Mouse (Mus musculus) kidney, postnatal 14 days (tissue): ENCODE results near the gene Scamp2.

Experiments used
- DNase-seq: peaks from one replicate; pipeline ENCODE4 v3.0.0; 2022; ENCODE audit warnings: mixed read lengths

Scamp2 gene

GRCm38 (mm10) chr9:57597929-57598382, 37.2 kb downstream of the Scamp2 start:
- peak; percentile 50 for DNase-seq

GRCm38 (mm10) chr9:57598851-57599563, 38.3 kb downstream of the Scamp2 start:
- peak; percentile 56 for DNase-seq

DNA sequence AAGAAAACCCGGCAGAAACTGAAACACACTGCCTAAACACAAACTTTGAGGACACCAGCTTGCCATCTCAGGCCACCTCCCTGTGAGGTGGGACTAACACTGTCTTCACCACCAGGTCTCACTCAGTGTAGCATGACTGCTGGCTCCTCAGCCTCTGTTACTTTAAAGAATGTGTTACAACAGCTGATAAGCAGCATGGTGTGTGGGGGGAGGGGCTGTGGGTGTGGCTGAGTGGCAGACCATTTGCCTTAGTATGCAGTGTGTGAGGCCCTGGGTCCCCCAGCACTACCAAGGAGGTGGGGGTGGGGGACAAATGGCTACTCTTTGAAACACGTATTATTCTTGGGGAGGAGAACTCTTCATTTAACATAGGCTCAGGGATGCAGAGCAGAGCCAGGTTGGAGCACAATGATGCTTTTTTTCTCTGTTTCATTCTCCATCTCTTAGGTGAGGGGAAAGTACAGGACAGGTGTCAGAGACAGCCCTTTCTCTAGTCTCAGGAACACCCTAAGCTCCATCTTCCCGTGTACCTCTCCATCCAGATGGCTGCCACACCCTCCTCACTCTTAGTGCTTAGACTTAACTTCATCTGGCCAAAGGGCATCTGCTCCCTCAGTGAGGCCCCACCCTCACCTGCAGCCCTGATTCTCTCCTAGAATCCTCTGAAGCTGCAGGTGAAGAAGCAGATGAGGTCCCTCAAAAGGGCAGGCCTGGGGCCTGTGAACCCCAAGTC, 40.0 kb downstream of the Scamp2 start:
- peak; percentile 31 for DNase-seq

GRCm38 (mm10) chr9:57601353-57601706, 40.6 kb downstream of the Scamp2 start:
- peak; percentile 50 for DNase-seq

GRCm38 (mm10) chr9:57602098-57602497, 41.4 kb downstream of the Scamp2 start:
- DNase-seq: no peak

DNA sequence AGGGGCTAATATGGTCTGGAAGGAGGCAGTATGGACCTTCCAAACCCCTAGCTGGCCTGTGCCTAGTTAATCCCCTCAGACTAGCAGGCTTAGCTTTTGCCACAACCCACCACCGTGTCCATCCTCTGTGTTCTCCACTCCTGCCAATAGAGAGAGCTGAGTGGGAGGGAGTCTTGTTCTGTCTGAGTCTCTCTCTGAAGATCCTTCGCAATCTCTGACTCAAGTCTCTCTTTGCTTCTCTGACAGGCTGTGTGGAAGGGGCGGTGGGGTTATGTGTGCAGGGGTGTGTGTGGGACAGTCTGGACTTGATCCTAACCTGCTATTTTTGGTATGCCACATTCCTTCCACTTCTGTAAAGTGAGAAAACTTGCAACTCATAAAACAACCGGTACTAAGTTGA, 44.1 kb downstream of the Scamp2 start:
- DNase-seq: no peak

DNA sequence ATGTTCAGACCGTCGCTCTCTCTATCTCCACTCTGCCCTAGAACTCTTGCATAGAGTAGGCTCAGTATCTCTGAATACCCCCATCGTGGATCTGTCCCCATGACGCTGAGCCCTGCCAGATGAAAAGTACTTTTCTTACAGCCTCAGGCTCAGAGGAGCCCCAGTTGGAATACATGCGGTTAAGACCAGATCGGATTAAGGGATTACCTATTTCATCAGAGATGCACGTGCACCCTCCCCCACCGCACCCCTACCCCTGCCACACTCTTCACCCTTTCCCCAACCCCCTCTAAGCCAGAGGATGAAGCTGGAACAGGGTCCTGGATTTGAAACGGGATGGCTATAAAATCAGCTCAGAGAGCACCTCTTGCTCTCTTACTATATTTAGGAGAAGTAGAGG, 44.8 kb downstream of the Scamp2 start:
- DNase-seq: no peak

- DNase-seq: peak; percentile 65
These were observed 45.6 kb downstream of the Scamp2 start, which contains the start of gene Cplx3 for GRCm38 (mm10) chr9:57606139-57606851. Gene Cplx3 (minus strand): TSS chr9:57606281.

DNA sequence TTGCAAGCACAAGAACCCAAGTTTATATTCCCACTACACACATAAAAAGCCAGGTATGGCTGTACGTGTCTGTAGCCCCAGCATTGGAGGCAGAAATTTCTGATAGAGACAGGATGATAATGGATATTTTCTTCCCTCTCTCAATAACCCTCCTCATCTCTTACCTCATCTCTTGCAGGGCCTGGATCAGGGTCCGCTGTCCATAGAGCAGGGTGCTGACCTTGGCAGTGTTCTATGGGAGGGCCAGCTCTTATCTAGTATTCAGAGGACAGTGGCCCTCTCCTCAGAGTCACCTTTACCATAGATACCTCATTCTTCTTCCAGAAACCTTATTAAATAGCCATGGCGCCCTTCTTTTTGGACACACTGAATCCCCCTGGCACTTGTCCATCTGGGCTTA, 49.1 kb downstream of the Scamp2 start:
- DNase-seq: no peak

- no peak for DNase-seq
These were observed 49.6 kb downstream of the Scamp2 start for GRCm38 (mm10) chr9:57610359-57610826.

GRCm38 (mm10) chr9:57612587-57612986, 51.8 kb downstream of the Scamp2 start:
- DNase-seq: no peak

GRCm38 (mm10) chr9:57613975-57614374, 53.2 kb downstream of the Scamp2 start:
- DNase-seq: no peak

DNA sequence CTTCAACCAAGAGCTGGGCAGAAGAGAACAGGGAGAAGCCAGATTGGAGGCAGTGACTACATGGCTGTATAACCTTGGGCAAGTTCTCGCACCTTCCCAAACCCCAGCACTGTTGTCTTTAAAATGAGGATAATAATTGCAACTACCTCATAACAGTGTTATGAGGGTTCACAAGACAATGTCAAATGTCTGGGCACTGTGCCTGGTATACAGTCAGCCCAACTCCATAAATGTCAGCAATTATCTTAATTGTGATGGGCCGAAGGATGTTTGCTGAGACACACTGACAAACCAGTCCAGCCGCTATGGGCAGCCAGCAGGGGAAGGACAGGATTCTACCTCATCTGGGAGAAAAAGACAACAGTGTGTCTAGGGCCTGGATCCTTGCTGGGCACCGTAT, 54.0 kb downstream of the Scamp2 start:
- DNase-seq: no peak

DNA sequence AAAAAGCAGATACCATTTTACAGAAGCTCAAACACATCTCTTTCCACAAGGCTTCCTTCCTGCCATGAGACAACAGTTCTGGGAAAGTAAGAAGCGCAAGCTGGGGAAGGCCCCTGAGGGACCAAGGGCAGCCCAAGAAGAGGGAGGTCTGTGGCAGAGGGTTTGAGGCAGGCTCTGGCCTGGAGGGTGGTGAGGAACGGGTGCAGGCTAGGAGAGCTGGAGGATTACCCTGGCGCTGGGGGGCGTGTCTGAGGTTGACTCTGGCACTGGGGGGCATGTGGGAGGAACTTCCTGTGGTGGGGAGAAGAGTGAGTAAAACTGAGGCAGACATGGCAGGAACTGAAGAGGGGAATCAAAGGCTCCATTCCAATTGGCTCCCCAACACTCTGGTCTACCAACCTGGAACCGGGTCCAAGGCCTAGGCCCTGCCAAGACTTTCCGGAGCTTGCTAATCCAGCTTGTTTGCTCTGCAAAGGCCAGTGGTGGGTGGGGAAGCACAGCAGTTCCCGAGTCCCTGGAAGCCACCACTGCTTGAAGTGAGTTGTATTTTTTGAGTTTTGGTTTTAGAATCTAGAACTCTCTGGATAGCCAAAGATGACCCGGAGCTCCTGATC, 56.9 kb downstream of the Scamp2 start:
- no peak for DNase-seq

GRCm38 (mm10) chr9:57618854-57619253, 58.1 kb downstream of the Scamp2 start:
- no peak for DNase-seq

- DNase-seq: no peak
These were observed 59.9 kb downstream of the Scamp2 start, which contains the start of gene Lman1l for GRCm38 (mm10) chr9:57620674-57621073. Gene Lman1l (minus strand): TSS chr9:57620774.

DNA sequence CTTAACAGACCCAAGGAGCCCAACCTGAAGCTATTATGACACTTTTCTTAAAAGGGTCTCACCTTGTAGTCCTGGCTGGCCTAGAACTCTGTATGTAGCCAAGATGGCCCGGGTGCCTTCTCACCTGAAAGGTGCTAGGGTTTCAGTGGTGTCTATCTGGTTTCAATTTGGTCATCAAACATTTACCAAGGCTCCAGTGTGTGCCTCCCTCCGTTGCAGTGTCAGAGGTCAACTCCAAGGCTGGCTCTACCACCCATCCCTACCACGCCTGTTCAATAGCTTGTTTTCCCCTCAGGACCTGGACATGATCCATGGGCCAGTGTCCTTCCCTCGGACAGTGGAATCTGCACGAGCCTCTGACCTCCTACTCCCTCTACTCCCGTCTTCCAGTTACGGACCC, 63.6 kb downstream of the Scamp2 start:
- DNase-seq: no peak

- DNase-seq: no peak
These were observed 65.1 kb downstream of the Scamp2 start for GRCm38 (mm10) chr9:57625674-57626500.

DNA sequence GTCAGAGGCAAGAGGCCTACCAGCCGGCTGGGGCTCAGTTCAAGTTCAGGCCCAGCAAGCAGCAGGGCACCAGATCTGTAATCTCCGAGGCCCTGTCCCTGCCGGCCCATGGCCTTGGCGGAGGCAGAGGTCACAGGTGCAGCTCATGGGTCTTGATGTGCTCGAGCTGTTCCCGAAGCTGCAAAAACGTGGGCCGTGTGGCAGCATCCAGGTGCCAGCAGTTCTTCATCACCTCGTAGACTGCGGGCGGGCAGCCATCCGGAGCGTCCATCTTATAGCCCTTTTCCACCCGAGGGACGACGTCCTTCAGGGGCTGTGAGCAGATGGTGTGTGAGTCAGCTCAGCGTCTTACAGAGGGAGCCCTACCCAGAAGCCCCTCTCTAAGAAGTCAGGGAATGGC, 66.4 kb downstream of the Scamp2 start:
- DNase-seq: no peak

GRCm38 (mm10) chr9:57627892-57628291, 67.1 kb downstream of the Scamp2 start:
- DNase-seq: no peak

DNA sequence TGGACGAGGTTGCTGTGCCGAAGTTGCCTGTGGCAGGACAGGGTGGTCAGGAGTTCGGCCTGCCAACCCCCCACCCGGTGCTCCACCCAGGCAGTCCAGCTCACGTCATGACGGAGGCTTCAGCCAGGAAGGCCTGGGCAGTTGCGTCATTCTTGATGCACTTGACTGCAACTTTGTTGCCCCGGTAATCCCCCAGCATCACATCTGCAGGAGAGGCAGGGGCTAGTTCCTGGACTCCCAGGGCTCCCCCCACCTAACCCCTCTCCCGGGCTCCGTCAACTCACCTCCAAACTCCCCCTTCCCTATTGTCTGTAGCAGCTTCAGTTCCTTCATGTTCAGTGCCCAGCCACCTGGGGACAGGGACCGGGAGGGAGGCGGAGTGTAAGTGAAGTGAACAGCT, 68.0 kb downstream of the Scamp2 start:
- no peak for DNase-seq
